Mouse (Mus musculus) monocyte, adult 2 months (primary cell): ENCODE measurements at regions not wholly inside any gene's neighbourhood (a gene's known extent, or its start where the extent isn't known, plus 50 kb on each side); places are given as distances from the start of the nearest gene placed in this dataset.

ENCODE experiments used
- DNase-seq, 2 experiments: peaks; one replicate each; pipeline ENCODE4 v3.0.0; 2022; ENCODE audit warnings: low spot score in 2 of 2, low read depth in 1 of 2

GRCm38 (mm10) chr19:15057801-15058200 lies 459.9 kb upstream of the Tle4 start:
- DNase-seq = no peak

GRCm38 (mm10) chr19:15053582-15054141 lies 455.8 kb upstream of the Tle4 start:
- DNase-seq = no peak

- no peak for DNase-seq
Measured at GRCm38 (mm10) chr19:15052642-15053239, 454.9 kb upstream of the Tle4 start.

GRCm38 (mm10) chr19:15047896-15048295 lies 450.0 kb upstream of the Tle4 start:
- no peak for DNase-seq

GRCm38 (mm10) chr19:15047306-15047868 lies 449.5 kb upstream of the Tle4 start:
- DNase-seq = no peak

- no peak for DNase-seq
Measured at GRCm38 (mm10) chr19:15035554-15035953, 437.7 kb upstream of the Tle4 start.

- DNase-seq = no peak
Measured at GRCm38 (mm10) chr19:15033921-15034320, 436.1 kb upstream of the Tle4 start.

GRCm38 (mm10) chr19:15033396-15033795 lies 435.5 kb upstream of the Tle4 start:
- no peak for DNase-seq

GRCm38 (mm10) chr19:15032297-15032947 lies 434.6 kb upstream of the Tle4 start:
- no peak for DNase-seq

- no peak for DNase-seq
Measured at GRCm38 (mm10) chr19:15031483-15031882, 433.6 kb upstream of the Tle4 start.

- DNase-seq = no peak
Measured at GRCm38 (mm10) chr19:15003596-15003995, 405.7 kb upstream of the Tle4 start.

GRCm38 (mm10) chr19:14993344-14993743 lies 395.5 kb upstream of the Tle4 start:
- DNase-seq = no peak

GRCm38 (mm10) chr19:14970161-14970560 lies 372.3 kb upstream of the Tle4 start:
- DNase-seq = no peak

GRCm38 (mm10) chr19:14968283-14968682 lies 370.4 kb upstream of the Tle4 start:
- DNase-seq = no peak

GRCm38 (mm10) chr19:14957727-14958126 lies 359.9 kb upstream of the Tle4 start:
- no peak for DNase-seq

- no peak for DNase-seq
Measured at GRCm38 (mm10) chr19:14957154-14957553, 359.3 kb upstream of the Tle4 start.

- no peak for DNase-seq
Measured at GRCm38 (mm10) chr19:14956392-14956791, 358.5 kb upstream of the Tle4 start.

GRCm38 (mm10) chr19:14955969-14956368 lies 358.1 kb upstream of the Tle4 start:
- DNase-seq = no peak

GRCm38 (mm10) chr19:14940207-14940952 lies 342.5 kb upstream of the Tle4 start:
- DNase-seq = no peak

GRCm38 (mm10) chr19:14922238-14922637 lies 324.4 kb upstream of the Tle4 start:
- DNase-seq = no peak

GRCm38 (mm10) chr19:14911056-14911850 lies 313.4 kb upstream of the Tle4 start:
- DNase-seq = no peak
